ENCODE assay signal across 26 mouse cellular contexts in the genomic region with DNA sequence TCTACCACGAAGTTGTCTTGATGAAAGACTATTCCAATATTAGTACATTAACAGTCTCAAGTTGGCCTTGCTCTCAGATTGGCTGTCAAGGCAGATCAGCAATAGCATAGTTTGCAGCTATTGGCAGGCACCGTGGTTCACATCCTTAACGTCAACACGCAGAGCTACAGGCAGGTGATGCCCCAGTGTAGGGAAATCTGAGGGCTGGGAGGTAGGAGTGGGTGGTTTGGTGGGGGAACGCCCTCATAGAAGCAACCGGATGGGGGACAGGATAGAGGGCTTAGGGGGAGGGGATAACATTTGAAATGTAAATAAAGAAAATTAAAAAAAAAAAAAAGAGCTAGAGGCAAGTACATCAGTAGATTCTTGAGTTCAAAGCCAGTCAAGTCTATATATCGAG. TPM values are rescaled to one million over a fixed set of nuclear protein-coding genes. Genes with fewer than 3 reads are reported as not detected.
DNase-seq lines count a peak whose midpoint lies in the region; ATAC-seq lines count a peak whose summit lies in the region.
"Had no signal": no experiment of that assay in that cellular context is flagged by ENCODE, and none has a peak within 500 bp of the region (broad histone marks: within the 10 kb centered on the region; RNA-seq: fewer than 3 reads in every experiment).

No protein-coding gene starts in this region.

- no peak overlapping the region for H3K4me2 ChIP-seq in midbrain, embryonic 13.5 days (replicated peaks)
- H3K4me2 ChIP-seq: forebrain, embryonic 13.5 days; heart, embryonic 13.5 days; hindbrain, embryonic 14.5 days had no signal

- no peaks in the 10 kb centered on the region for H3K4me1 ChIP-seq in midbrain, embryonic 13.5 days (replicated peaks)
- H3K4me1 ChIP-seq: forebrain, embryonic 10.5 days; forebrain, embryonic 13.5 days; heart, embryonic 10.5 days; heart, embryonic 13.5 days had no signal

- peak; percentile 21 for DNase-seq in R1 (ENCODE audit: low read depth, low spot score)
- peak; percentile 32 for DNase-seq in induced T-regulatory cell, adult 2 months (ENCODE audit: low read depth)
- DNase-seq in embryo, embryonic 10 days (ENCODE audit: low spot score), result no peak
- no peak for DNase-seq in embryo, embryonic 11 days
- DNase-seq: adrenal gland, adult 2 months; adrenal gland, postnatal 14 days; B cell, adult 2 months; cerebellum, adult 11 months; cerebellum, adult 2 months; cerebellum, adult 9-11 months; cerebellum, postnatal 25 days; gastrocnemius, postnatal 10 days; gastrocnemius, postnatal 36 days; heart, adult 2 months; heart, postnatal 14 days; heart, postnatal 4 days; kidney, adult 2 months had no signal

- H3K36me3 ChIP-seq in midbrain, embryonic 13.5 days, result peaks cover 65% of the 10 kb centered on the region

- WGBS in midbrain, embryonic 13.5 days, result 85% methylated on average over 7 of the region's 7 CpGs

- no peak overlapping the region for H3K4me3 ChIP-seq in midbrain, embryonic 13.5 days (replicated peaks)
- H3K4me3 ChIP-seq: forebrain, embryonic 10.5 days; forebrain, embryonic 13.5 days; heart, adult 2 months; heart, embryonic 10.5 days; heart, embryonic 13.5 days had no signal

- no peaks in the 10 kb centered on the region for H3K27me3 ChIP-seq in midbrain, embryonic 13.5 days
- H3K27me3 ChIP-seq: forebrain, embryonic 13.5 days; heart, embryonic 13.5 days had no signal

- no peaks in the 10 kb centered on the region for H3K9me3 ChIP-seq in midbrain, embryonic 13.5 days
- H3K9me3 ChIP-seq: forebrain, embryonic 10.5 days; forebrain, embryonic 13.5 days; heart, embryonic 10.5 days; heart, embryonic 13.5 days had no signal

- no peak overlapping the region for H3K27ac ChIP-seq in midbrain, embryonic 13.5 days
- H3K27ac ChIP-seq: forebrain, embryonic 10.5 days; forebrain, embryonic 13.5 days; heart, adult 2 months; heart, embryonic 10.5 days; heart, embryonic 13.5 days; hindbrain, embryonic 14.5 days had no signal

- peak; percentile 80 for ATAC-seq in CD4-positive, CD25-positive, alpha-beta regulatory T cell, adult 4 months
- no peak for ATAC-seq in midbrain, embryonic 13.5 days
- ATAC-seq: forebrain, embryonic 13.5 days; forebrain, embryonic 16.5 days; intestine, postnatal 0 days had no signal

- H3K9ac ChIP-seq in midbrain, embryonic 13.5 days (replicated peaks), result no peak overlapping the region
- H3K9ac ChIP-seq: forebrain, embryonic 13.5 days; heart, embryonic 13.5 days; hindbrain, embryonic 14.5 days had no signal

RNA-seq across cellular contexts. Expression of gene Copb1, which starts 20.5 kb away (rescaled TPM):
- 100 to 1,000 TPM; 108 to 135 TPM for polyA plus RNA-seq in CD4-positive, CD25-positive, alpha-beta regulatory T cell, adult 4 months (2017; shearing (Covaris generic))
- 86.2 and 94.2 TPM in 2 replicates for polyA plus RNA-seq in midbrain, embryonic 13.5 days (2015; fragmentation: Nextera tagmentation; extraction: Ambion mirVana)

RNA-seq across cellular contexts. Expression of gene Psma1, which starts 41.9 kb away (rescaled TPM):
- polyA plus RNA-seq in CD4-positive, CD25-positive, alpha-beta regulatory T cell, adult 4 months (2017; shearing (Covaris generic)), result 100 to 1,000 TPM; 218 to 222 TPM
- polyA plus RNA-seq in midbrain, embryonic 13.5 days (2015; fragmentation: Nextera tagmentation; extraction: Ambion mirVana), result 416 and 422 TPM in 2 replicates

Comparison
In these comparisons a context has a peak if more than half of its experiments do, and no peak if none do; other contexts are left out.
1. DNase-seq: peak in R1 (single experiment) and induced T-regulatory cell, adult 2 months (single experiment); none in embryo, embryonic 10 days (single experiment) and embryo, embryonic 11 days (single experiment).